Mouse (Mus musculus) C2C12 (cell line): ENCODE results near the gene Cd59a. TPM values are rescaled to one million over a fixed set of nuclear protein-coding genes. Genes with fewer than 3 reads are reported as not detected.

ENCODE experiments used
- H3K27me3 ChIP-seq: one replicate; pipeline ENCODE4 v1.6.1; 2011; ENCODE audit not compliant: control insufficient read depth, insufficient read depth, insufficient read length
- H3K36me3 ChIP-seq: one replicate; pipeline ENCODE4 v1.6.1; 2011; ENCODE audit not compliant: control insufficient read depth, insufficient read depth
- H3K4me3 ChIP-seq: one replicate; pipeline ENCODE4 v1.5.1; 2011; ENCODE audit warnings: mild to moderate bottlenecking, control low read depth; ENCODE audit not compliant: poor library complexity, insufficient read depth, severe bottlenecking
- H3K79me2 ChIP-seq: one replicate; pipeline ENCODE4 v1.6.1; 2011; ENCODE audit not compliant: control insufficient read depth, insufficient read depth
- H3K79me3 ChIP-seq: one replicate; pipeline ENCODE4 v1.6.1; 2011; ENCODE audit warnings: low read depth, control low read depth
- H3ac ChIP-seq: one replicate; pipeline ENCODE3; 2011; ENCODE audit warnings: low read depth; ENCODE audit not compliant: control insufficient read depth, insufficient read length
- CEBPB ChIP-seq: IDR thresholded peaks from one replicate; pipeline ENCODE4 v1.6.1; 2011; ENCODE audit warnings: low read depth, mild to moderate bottlenecking, control low read depth, moderate library complexity
- CTCF ChIP-seq: IDR thresholded peaks from one replicate; pipeline ENCODE4 v1.5.1; 2011; ENCODE audit not compliant: control insufficient read depth, insufficient read depth, insufficient read length
- FOSL1 ChIP-seq: IDR thresholded peaks from one replicate; pipeline ENCODE4 v1.8.0; 2011; ENCODE audit warnings: mild to moderate bottlenecking, low read length; ENCODE audit not compliant: poor library complexity, insufficient read depth, severe bottlenecking
- MAX ChIP-seq: IDR thresholded peaks from one replicate; pipeline ENCODE4 v1.6.1; 2011; ENCODE audit warnings: mild to moderate bottlenecking, control low read depth
- MYOD1 ChIP-seq: IDR thresholded peaks from one replicate; pipeline ENCODE4 v1.6.1; 2011; ENCODE audit warnings: low read depth; ENCODE audit not compliant: control insufficient read depth, insufficient read length
- MYOG ChIP-seq: IDR thresholded peaks from one replicate; pipeline ENCODE4 v1.6.1; 2011; ENCODE audit not compliant: control insufficient read depth, insufficient read length; ENCODE audit errors: extremely low read depth
- USF1 ChIP-seq: IDR thresholded peaks from one replicate; pipeline ENCODE4 v1.6.1; 2011; ENCODE audit warnings: low read depth, mild to moderate bottlenecking, control low read depth, moderate library complexity
- polyA plus RNA-seq: library from polyadenylated mRNA; unstranded; fragments of >200 nt; fragmentation: generic; extraction: Trizol; gene quantifications from one replicate; pipeline ENCODE4 v1.2.1, GENCODE M21; 2012; ENCODE audit warnings: missing spikeins

The Cd59a gene
- polyA plus RNA-seq, 1 experiment, result 2.2 TPM

DNA sequence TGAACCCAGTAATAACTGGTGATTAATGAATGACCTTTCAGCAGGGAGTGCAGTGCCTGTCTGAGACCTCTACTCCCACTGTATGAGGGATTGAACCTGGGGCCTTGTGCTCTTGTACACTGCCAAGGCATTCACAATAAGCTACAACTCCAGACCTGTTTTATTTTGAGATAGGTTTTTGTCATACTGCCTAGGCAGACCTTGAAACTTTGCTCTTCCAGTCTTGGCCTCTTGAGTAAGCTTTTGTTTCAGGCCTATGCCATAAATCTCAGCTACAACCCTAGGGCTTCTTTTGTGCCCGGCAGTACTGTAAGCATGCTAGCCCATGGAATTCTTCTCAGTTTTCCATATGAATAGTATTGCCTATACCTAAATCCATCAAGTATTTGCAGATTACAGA, 23.5 kb downstream of the Cd59a start:
- Histone ChIP-seq H3K79me3 (no peaks in the 10 kb centered on the region), H3K4me3 (no peak overlapping the region), H3K27me3 (no peaks in the 10 kb centered on the region), H3ac (no peak overlapping the region), H3K36me3 (no peaks in the 10 kb centered on the region), H3K79me2 (no peaks in the 10 kb centered on the region)
- TF ChIP-seq FOSL1 (no peak), MYOG (no peak), MAX (no peak), USF1 (no peak), CEBPB (no peak), CTCF (no peak), MYOD1 (no peak)

DNA sequence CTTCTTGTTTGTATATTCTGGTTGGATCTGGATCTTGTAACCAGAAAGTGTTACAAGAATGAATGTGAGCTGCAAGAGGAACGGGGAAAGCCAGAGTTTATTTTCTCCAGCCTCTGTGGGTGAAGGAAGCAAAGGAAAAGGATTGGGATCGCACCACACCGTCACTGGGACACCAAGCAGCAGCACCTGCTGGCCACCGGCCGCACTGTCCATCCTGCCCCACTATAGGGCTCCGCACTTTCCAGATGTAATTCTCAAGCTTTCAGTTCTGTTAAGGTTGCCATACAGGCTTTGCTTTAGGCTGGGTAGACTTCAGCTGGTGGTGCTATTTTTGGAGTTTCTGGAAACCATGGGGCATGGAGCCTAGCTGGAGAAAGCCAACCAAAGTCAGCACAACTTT, 24.7 kb downstream of the Cd59a start:
- H3ac ChIP-seq, result no peak overlapping the region
- H3K4me3 ChIP-seq, result no peak overlapping the region
- no peaks in the 10 kb centered on the region for H3K36me3 ChIP-seq

DNA sequence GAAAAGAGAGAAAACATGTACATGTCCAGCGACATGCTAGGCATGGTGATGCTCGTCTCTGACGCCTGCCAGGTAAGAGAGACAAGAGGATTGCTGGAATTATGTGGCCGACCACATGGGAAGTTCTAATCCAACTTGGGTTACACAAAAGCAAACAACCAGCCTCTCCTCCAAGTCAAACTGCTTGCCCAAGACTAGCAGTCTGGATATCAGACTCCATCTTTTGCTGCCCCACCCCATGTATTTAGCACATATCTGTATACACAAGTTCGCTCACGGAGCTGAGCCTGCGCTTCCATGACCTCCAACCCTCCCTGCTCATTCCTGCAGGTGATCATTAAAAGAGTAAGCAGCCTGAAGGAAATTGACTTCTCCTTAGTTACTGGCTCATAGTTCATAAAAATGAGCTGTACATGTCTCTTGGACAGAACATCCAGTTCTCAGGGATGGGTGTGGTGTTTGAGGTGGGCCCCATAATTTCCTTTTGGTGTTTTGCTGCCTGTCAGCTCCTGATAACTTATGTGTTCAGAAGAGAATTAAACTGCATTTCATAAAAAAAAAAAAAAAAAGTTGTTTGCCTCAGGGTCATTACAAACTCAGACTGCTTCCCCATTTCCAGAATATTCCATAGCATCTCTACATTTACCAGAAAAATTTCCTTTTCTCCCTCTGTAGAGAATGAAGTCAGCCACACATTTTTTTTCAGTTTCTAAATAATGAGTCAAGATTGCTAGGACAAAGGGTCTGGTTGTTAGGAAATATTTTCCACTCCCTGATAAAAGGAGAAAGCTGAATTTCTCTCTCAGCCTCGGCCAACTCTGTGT, 26.3 kb downstream of the Cd59a start:
- TF ChIP-seq CTCF, result no peak
- no peak for TF ChIP-seq USF1
- no peak for TF ChIP-seq MYOD1
- no peak for TF ChIP-seq MYOG
- TF ChIP-seq FOSL1, result no peak
- no peak for TF ChIP-seq CEBPB
- no peak for TF ChIP-seq MAX
- Histone ChIP-seq H3K79me3 (no peaks in the 10 kb centered on the region), H3K4me3 (no peak overlapping the region), H3K79me2 (no peaks in the 10 kb centered on the region), H3K27me3 (no peaks in the 10 kb centered on the region), H3K36me3 (no peaks in the 10 kb centered on the region), H3ac (no peak overlapping the region)

More for the DNA sequence above, 24.7 kb downstream of the Cd59a start:
- Histone ChIP-seq H3K79me2 (no peaks in the 10 kb centered on the region), H3K27me3 (no peaks in the 10 kb centered on the region), H3K79me3 (no peaks in the 10 kb centered on the region)
- TF ChIP-seq USF1 (no peak), FOSL1 (no peak), CTCF (no peak), CEBPB (no peak), MAX (no peak), MYOG (no peak), MYOD1 (no peak)

DNA sequence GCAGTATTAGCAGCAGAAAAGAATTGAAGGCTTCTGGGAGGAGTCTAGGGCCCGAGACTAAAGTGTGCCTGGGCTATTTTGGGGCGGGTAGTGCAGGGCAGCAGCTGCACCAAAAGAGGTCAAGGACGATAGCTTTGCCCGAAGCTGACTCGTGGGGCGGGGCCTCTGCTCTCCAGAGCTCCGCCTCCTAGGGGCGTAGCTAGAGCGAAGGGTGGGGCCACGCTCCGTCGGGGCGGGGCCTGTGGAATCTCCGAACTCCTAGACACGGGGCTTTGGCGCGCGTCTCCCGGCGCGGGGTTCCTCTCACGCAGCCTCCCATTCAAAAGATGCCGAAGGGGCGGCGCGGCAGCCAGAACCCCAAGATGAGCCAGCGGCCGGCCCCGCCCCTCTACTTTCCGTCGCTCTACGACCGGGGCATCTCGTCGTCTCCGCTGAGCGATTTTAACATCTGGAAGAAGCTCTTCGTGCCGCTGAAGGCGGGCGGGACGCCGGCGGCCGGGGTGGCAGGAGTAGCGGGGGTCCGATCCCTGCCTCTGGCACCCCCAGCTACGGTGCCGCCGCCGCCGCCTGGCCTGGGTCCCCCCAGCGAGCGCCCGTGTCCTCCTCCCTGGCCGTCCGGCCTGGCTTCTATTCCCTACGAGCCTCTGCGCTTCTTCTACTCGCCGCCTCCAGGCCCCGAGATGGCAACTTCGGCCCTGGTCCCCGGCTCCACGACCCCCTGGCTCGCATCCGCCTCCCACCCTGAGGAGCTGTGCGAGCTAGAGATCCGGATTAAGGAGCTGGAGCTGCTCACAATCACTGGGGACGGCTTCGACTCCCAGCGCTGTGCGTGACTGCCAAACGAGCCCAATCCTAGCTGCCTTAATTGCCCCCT, 27.1 kb downstream of the Cd59a start, which contains the start of gene A930018P22Rik:
Gene A930018P22Rik, plus strand, starts transcription at position 265 of the 874 bp plus-strand sequence.
- Histone ChIP-seq H3K79me3 (no peaks in the 10 kb centered on the region), H3K79me2 (no peaks in the 10 kb centered on the region)
- no peak for TF ChIP-seq MYOG
- TF ChIP-seq FOSL1, result no peak
- peak; percentile 23 for TF ChIP-seq MAX
- no peak for TF ChIP-seq MYOD1

DNA sequence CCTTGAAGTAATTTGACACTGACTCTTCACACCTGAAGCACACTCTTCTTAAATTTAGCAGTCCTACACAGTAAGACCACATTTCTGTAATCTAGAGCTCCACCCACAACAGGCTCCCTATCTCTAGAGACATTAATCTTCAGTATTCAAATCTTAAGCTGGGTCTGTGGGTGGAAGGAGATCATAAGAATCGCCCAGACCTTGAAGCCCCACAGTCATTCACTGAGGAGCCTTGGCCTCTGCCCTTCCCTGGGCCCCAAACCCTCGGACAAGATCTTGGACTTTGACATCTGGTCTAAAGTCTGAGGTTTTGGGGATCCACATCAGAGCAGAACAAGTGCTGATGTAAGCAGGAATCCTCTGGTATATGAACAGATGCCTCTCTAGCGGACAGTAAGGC, 27.9 kb downstream of the Cd59a start:
- no peak for TF ChIP-seq CTCF
- no peak for TF ChIP-seq MAX
- no peak for TF ChIP-seq MYOD1
- TF ChIP-seq CEBPB, result no peak
- no peak for TF ChIP-seq FOSL1
- no peak for TF ChIP-seq MYOG
- no peak for TF ChIP-seq USF1
- Histone ChIP-seq H3K27me3 (no peaks in the 10 kb centered on the region), H3K4me3 (no peak overlapping the region), H3K79me2 (no peaks in the 10 kb centered on the region), H3K79me3 (no peaks in the 10 kb centered on the region), H3ac (no peak overlapping the region), H3K36me3 (no peaks in the 10 kb centered on the region)

More for the DNA sequence above, 27.1 kb downstream of the Cd59a start, which contains the start of gene A930018P22Rik:
- peak within 1 kb of the TSS; percentile 31 for H3K4me3 ChIP-seq
- H3K27me3 ChIP-seq, result no peaks in the 10 kb centered on the region
- peak within 1 kb of the TSS; percentile 72 for H3ac ChIP-seq
- H3K36me3 ChIP-seq, result no peaks in the 10 kb centered on the region
